Mouse (Mus musculus): ENCODE measurements at regions not wholly inside any gene's neighbourhood (a gene's known extent, or its start where the extent isn't known, plus 50 kb on each side); places are given as distances from the start of the nearest gene placed in this dataset.

DNA sequence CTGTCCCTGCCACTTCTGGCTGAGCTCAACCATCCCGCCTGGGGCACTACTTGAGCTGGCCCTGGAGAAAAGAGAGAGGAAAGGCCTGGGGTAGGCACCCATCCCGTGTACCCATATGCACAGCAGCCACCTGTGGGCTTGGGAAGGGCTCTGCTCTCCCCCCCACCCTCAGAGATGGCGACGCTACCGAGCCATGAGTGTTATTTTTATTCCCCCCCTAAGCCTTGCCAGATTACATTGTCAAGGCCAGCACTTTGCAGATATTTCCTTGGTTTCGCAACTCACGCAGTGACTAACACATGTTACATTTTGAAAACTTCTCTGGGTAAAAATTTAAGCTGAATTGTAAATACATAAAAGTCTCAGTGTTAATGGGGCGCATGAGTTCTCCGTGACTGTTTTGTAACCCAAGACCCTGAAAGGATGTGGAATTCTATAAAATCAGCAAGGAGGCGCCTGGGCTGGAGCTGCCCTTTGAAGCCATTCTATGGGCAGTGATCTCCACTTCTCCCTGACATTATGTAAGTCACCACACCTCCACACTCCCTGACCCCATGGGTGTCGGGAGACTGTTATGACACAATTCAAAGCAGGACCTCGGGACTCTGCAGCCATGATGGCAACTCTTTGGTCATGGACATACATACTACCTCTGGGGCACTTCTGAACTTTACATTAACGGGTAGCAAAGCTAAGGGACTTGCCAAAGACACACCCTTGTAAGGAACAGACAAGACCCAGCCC is 75.4 kb upstream of the Dio3 start:
- TF ChIP-seq EP300 (IDR thresholded peaks at IDR 0.05; ENCODE audit: low read depth) (no peak), CTCF (IDR thresholded peaks at IDR 0.05; ENCODE audit: low read depth) (no peak)

All from liver, postnatal 0 days (tissue).